Mouse (Mus musculus): ENCODE results near the gene Sh3rf1.

DNA sequence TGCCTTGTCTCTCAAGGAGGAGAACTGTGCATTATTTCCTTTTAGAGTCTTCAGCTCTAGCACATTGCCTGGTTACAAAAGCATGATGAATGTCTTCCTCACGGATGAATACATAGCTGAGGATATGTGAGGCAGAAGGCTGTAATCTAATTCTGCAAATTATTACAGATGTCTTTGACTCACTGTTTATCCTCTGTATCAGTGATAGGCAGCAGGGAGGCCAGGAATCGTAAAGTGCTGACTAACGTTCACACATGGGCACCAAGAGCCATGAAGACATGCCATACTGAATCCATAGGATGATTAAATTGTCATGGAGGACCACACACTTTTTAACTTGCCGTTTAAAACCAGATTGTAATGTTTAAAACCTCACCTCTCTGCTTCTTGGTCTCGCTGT lies 103.7 kb downstream of the Sh3rf1 start:
- TF ChIP-seq CTCF (IDR thresholded peaks at IDR 0.05; ENCODE audit: extremely low read depth, insufficient read depth, low read length) (no peak), POLR2A (IDR thresholded peaks at IDR 0.05; ENCODE audit: extremely low read depth, insufficient read depth, low read length) (no peak)

All from cortical plate, adult 2 months (tissue).